Mouse (Mus musculus): ENCODE results near the gene Slitrk1. TPM values are rescaled to one million over a fixed set of nuclear protein-coding genes. Genes with fewer than 3 reads are reported as not detected.

The Slitrk1 gene
- 0.75 and 1.2 TPM in 2 replicates for polyA plus RNA-seq (2015; fragmentation: Nextera tagmentation; extraction: Ambion mirVana)

GRCm38 (mm10) chr14:108913714-108914263, at the start of gene Slitrk1:
TSS of gene Slitrk1 (minus strand) at chr14:108914158.
- under 1% methylated on average over 24 of the region's 25 CpGs for WGBS
- no peak for ATAC-seq (ENCODE audit: insufficient read depth, low FRiP score)
- Histone ChIP-seq H3K4me2 (ENCODE audit: low read depth, low read length) (peak within 1 kb of the TSS; percentile 52), H3K9ac (ENCODE audit: low read length) (no peak within 1 kb of the TSS), H3K36me3 (ENCODE audit: control insufficient read depth, insufficient read depth, low read length) (no peaks in the 10 kb centered on the region), H3K4me1 (ENCODE audit: control insufficient read depth, insufficient read depth, low read length) (0 out of 2 replicates have a peak, but pooled peaks cover 10% of the 10 kb centered on the region), H3K27me3 (ENCODE audit: control insufficient read depth, insufficient read depth, low read length) (peaks cover 24% of the 10 kb centered on the region), H3K27ac (ENCODE audit: low read length) (no peak within 1 kb of the TSS), H3K9me3 (replicated peaks; ENCODE audit: control insufficient read depth, low read length) (no peaks in the 10 kb centered on the region), H3K4me3 (replicated peaks; ENCODE audit: low read length) (peak within 1 kb of the TSS; percentile 44)

DNA sequence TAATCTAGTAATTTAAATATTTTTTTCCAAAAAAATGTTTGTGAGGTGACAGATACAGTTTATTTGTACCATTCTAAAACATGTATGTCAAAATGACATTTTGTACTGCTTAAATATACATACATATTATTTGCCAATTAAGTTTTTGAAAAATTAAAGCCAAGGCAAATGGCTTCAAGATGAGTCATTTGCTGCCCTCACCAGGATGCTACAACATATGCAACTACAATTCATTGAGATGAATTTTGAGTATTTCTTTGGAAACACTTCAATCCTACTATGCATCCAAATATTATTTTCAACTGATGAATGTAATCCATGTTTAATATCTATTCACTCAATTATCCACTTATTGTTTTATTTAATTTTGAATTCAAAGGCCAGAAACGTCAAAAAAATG, 21.8 kb upstream of the Slitrk1 start:
- Histone ChIP-seq H3K4me1 (ENCODE audit: control insufficient read depth, insufficient read depth, low read length) (no peaks in the 10 kb centered on the region), H3K9ac (ENCODE audit: low read length) (no peak overlapping the region), H3K36me3 (ENCODE audit: control insufficient read depth, insufficient read depth, low read length) (no peaks in the 10 kb centered on the region), H3K27ac (ENCODE audit: low read length) (no peak overlapping the region), H3K4me3 (replicated peaks; ENCODE audit: low read length) (no peak overlapping the region), H3K4me2 (ENCODE audit: low read depth, low read length) (no peak overlapping the region), H3K27me3 (ENCODE audit: control insufficient read depth, insufficient read depth, low read length) (no peaks in the 10 kb centered on the region), H3K9me3 (replicated peaks; ENCODE audit: control insufficient read depth, low read length) (no peaks in the 10 kb centered on the region)
- WGBS: 63% methylated on average over 1 of the region's 1 CpGs
- no peak for ATAC-seq (ENCODE audit: insufficient read depth, low FRiP score)

DNA sequence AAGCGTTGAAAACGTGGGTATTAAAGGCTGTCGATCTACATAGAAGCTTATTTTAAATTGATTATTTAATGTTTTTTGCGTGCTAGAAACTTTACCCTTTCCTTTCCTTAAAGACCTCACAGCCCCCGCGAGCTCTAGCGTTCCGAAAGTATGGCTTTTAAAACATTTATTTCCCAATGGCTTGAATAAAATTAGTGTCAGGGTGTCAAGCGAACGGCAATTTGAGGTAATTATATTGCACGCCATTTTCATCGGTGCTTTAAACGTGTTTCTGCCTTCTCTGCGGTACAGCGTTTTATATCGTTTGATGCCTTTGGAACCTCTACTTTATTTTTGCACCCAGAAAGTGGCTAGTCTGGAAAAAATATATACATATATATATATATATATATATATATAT, 378 bp upstream of the Slitrk1 start:
- H3K27me3 ChIP-seq (ENCODE audit: control insufficient read depth, insufficient read depth, low read length): peaks cover 24% of the 10 kb centered on the region
- H3K27ac ChIP-seq (ENCODE audit: low read length): no peak overlapping the region
- H3K4me3 ChIP-seq (replicated peaks; ENCODE audit: low read length): peak overlapping the region; percentile 44
- WGBS: 18% methylated on average over 16 of the region's 16 CpGs
- H3K9ac ChIP-seq (ENCODE audit: low read length): no peak overlapping the region
- 0 out of 2 replicates have a peak, but pooled peaks cover 10% of the 10 kb centered on the region for H3K4me1 ChIP-seq (ENCODE audit: control insufficient read depth, insufficient read depth, low read length)
- H3K4me2 ChIP-seq (ENCODE audit: low read depth, low read length): peak overlapping the region; percentile 52
- no peaks in the 10 kb centered on the region for H3K9me3 ChIP-seq (replicated peaks; ENCODE audit: control insufficient read depth, low read length)
- H3K36me3 ChIP-seq (ENCODE audit: control insufficient read depth, insufficient read depth, low read length): no peaks in the 10 kb centered on the region
- ATAC-seq (ENCODE audit: insufficient read depth, low FRiP score): no peak

GRCm38 (mm10) chr14:108912876-108913490, 975 bp downstream of the Slitrk1 start:
- no peak for ATAC-seq (ENCODE audit: insufficient read depth, low FRiP score)
- WGBS: 2% methylated on average over 21 of the region's 21 CpGs

GRCm38 (mm10) chr14:108912021-108912875, 1.7 kb downstream of the Slitrk1 start:
- 0 out of 2 replicates have a peak, but pooled peaks cover 10% of the 10 kb centered on the region for H3K4me1 ChIP-seq (ENCODE audit: control insufficient read depth, insufficient read depth, low read length)
- no peak for ATAC-seq (ENCODE audit: insufficient read depth, low FRiP score)
- H3K27me3 ChIP-seq (ENCODE audit: control insufficient read depth, insufficient read depth, low read length): peaks cover 24% of the 10 kb centered on the region
- H3K4me3 ChIP-seq (replicated peaks; ENCODE audit: low read length): peak overlapping the region; percentile 44
- H3K9ac ChIP-seq (ENCODE audit: low read length): no peak overlapping the region
- H3K36me3 ChIP-seq (ENCODE audit: control insufficient read depth, insufficient read depth, low read length): no peaks in the 10 kb centered on the region
- H3K27ac ChIP-seq (ENCODE audit: low read length): no peak overlapping the region
- H3K9me3 ChIP-seq (replicated peaks; ENCODE audit: control insufficient read depth, low read length): no peaks in the 10 kb centered on the region
- H3K4me2 ChIP-seq (ENCODE audit: low read depth, low read length): peak overlapping the region; percentile 52
- WGBS: 5% methylated on average over 24 of the region's 24 CpGs

More at GRCm38 (mm10) chr14:108912876-108913490, 975 bp downstream of the Slitrk1 start:
- Histone ChIP-seq H3K27ac (ENCODE audit: low read length) (no peak overlapping the region), H3K9ac (ENCODE audit: low read length) (no peak overlapping the region), H3K27me3 (ENCODE audit: control insufficient read depth, insufficient read depth, low read length) (peaks cover 24% of the 10 kb centered on the region), H3K36me3 (ENCODE audit: control insufficient read depth, insufficient read depth, low read length) (no peaks in the 10 kb centered on the region), H3K4me2 (ENCODE audit: low read depth, low read length) (peak overlapping the region; percentile 52), H3K4me1 (ENCODE audit: control insufficient read depth, insufficient read depth, low read length) (0 out of 2 replicates have a peak, but pooled peaks cover 10% of the 10 kb centered on the region), H3K9me3 (replicated peaks; ENCODE audit: control insufficient read depth, low read length) (no peaks in the 10 kb centered on the region), H3K4me3 (replicated peaks; ENCODE audit: low read length) (peak overlapping the region; percentile 44)

GRCm38 (mm10) chr14:108911138-108911841, 2.7 kb downstream of the Slitrk1 start:
- Histone ChIP-seq H3K9me3 (replicated peaks; ENCODE audit: control insufficient read depth, low read length) (no peaks in the 10 kb centered on the region), H3K27ac (ENCODE audit: low read length) (no peak overlapping the region), H3K4me1 (ENCODE audit: control insufficient read depth, insufficient read depth, low read length) (0 out of 2 replicates have a peak, but pooled peaks cover 10% of the 10 kb centered on the region), H3K27me3 (ENCODE audit: control insufficient read depth, insufficient read depth, low read length) (peaks cover 24% of the 10 kb centered on the region), H3K9ac (ENCODE audit: low read length) (no peak overlapping the region), H3K4me3 (replicated peaks; ENCODE audit: low read length) (peak overlapping the region; percentile 44), H3K4me2 (ENCODE audit: low read depth, low read length) (peak overlapping the region; percentile 52), H3K36me3 (ENCODE audit: control insufficient read depth, insufficient read depth, low read length) (no peaks in the 10 kb centered on the region)
- ATAC-seq (ENCODE audit: insufficient read depth, low FRiP score): peak; percentile 25; the same call in 1 of the 2 replicates
- WGBS: 2% methylated on average over 24 of the region's 24 CpGs

GRCm38 (mm10) chr14:108910449-108911137, 3.4 kb downstream of the Slitrk1 start:
- Histone ChIP-seq H3K9me3 (replicated peaks; ENCODE audit: control insufficient read depth, low read length) (no peaks in the 10 kb centered on the region), H3K36me3 (ENCODE audit: control insufficient read depth, insufficient read depth, low read length) (no peaks in the 10 kb centered on the region), H3K27me3 (ENCODE audit: control insufficient read depth, insufficient read depth, low read length) (peaks cover 24% of the 10 kb centered on the region), H3K9ac (ENCODE audit: low read length) (no peak overlapping the region), H3K27ac (ENCODE audit: low read length) (no peak overlapping the region), H3K4me2 (ENCODE audit: low read depth, low read length) (peak overlapping the region; percentile 52), H3K4me1 (ENCODE audit: control insufficient read depth, insufficient read depth, low read length) (0 out of 2 replicates have a peak, but pooled peaks cover 10% of the 10 kb centered on the region), H3K4me3 (replicated peaks; ENCODE audit: low read length) (peak overlapping the region; percentile 44)
- ATAC-seq (ENCODE audit: insufficient read depth, low FRiP score): no peak
- 11% methylated on average over 19 of the region's 19 CpGs for WGBS

DNA sequence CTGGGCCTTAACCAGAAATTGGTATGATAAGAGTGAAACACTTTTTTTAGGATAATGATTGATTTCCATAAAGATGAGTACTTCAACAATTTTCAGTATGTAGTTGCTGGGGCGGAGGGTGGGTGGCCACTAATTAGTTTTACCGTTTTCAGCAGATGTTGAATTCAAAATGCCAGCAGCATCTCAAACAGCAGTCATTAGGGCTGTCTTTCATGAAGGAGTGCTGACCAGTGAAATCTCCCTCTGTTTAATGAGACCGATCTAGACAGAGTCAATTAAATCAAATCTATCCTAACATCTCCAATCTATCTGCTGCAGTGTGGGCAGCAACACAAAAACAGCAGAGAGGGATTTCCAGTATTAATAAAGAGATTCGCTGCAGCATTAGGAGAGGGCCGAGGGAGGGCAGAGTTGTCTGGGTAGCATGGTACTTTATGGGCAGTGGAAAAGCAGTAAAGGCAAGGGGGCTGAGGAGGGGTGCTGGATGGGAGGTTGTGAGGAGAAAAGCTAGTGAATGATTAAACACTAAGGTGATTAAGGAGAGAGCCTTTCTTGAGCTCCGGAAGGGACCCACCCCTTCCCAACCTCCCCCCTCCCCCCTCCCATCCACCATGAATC, 4.5 kb downstream of the Slitrk1 start:
- Histone ChIP-seq H3K36me3 (ENCODE audit: control insufficient read depth, insufficient read depth, low read length) (no peaks in the 10 kb centered on the region), H3K4me1 (ENCODE audit: control insufficient read depth, insufficient read depth, low read length) (0 out of 2 replicates have a peak, but pooled peaks cover 10% of the 10 kb centered on the region), H3K9me3 (replicated peaks; ENCODE audit: control insufficient read depth, low read length) (no peaks in the 10 kb centered on the region), H3K9ac (ENCODE audit: low read length) (no peak overlapping the region), H3K27me3 (ENCODE audit: control insufficient read depth, insufficient read depth, low read length) (peaks cover 24% of the 10 kb centered on the region), H3K4me2 (ENCODE audit: low read depth, low read length) (no peak overlapping the region), H3K4me3 (replicated peaks; ENCODE audit: low read length) (no peak overlapping the region), H3K27ac (ENCODE audit: low read length) (no peak overlapping the region)
- ATAC-seq (ENCODE audit: insufficient read depth, low FRiP score): no peak
- 34% methylated on average over 6 of the region's 6 CpGs for WGBS

Data from stomach, embryonic 16.5 days (tissue).